Mouse (Mus musculus): ENCODE measurements around the gene Zzz3. TPM values are rescaled to one million over a fixed set of nuclear protein-coding genes. Genes with fewer than 3 reads are reported as not detected.

The Zzz3 gene
- 43.1 and 46.0 TPM in 2 replicates for polyA plus RNA-seq (2016; fragmentation: Nextera tagmentation; extraction: Ambion mirVana)

DNA sequence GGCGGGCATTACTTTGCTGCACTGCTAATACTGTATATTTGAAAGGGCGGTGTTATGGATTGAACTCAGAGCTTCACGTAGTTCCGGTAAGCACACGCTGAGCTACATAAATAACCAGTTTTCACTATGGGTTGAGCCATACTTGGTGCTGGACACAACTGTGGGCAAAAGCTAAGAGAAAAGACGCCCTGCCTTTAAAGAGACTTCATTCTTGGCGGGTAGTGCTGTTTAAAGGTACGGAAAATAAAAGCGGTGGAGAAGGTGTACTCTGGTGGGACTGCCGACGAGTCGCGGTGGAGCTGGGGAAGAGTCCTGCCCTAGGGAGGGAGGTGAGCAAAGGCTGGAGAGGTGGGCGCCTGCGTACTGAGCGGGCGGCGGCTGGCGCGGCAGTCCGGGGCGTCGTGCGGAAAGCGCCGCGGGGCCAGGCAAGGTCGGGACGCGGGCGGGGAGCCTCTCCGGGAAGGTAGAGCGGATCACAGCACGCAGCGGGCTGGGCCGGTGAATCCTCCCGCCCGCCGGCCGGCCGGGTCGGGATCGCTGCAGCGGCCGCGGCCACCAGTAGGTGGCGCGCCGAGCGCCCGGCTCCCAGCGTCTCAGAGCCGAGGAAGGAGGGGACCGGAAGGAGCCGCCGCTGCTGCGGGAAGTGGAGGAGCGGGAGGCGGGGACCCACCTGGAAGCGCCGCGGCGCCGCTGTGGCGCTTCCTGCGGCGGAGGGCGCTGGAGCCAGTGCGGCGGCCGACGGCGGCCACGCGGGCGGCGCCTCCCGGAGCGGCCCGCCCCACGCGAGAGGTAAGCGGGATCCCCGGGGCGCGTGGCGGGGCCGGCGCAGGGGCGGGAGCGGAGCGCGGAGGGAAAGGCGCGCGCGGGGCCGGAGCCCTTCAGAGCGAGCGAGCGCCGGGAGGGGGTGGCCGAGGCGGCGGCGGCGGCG lies at the start of gene Zzz3:
Zzz3 (plus strand) TSS at position 124 of the 928 bp plus-strand sequence.
- peak; percentile 91 for ATAC-seq (ENCODE audit: low FRiP score, low read depth)
- Histone ChIP-seq H3K27me3 (replicated peaks) (no peaks in the 10 kb centered on the region; the same call in 1 of the 2 replicates), H3K9ac (peak within 1 kb of the TSS; percentile 86), H3K27ac (peak within 1 kb of the TSS; percentile 96), H3K4me3 (peak within 1 kb of the TSS; percentile 73), H3K4me2 (replicated peaks) (peak within 1 kb of the TSS; percentile 82), H3K36me3 (peaks cover 3% of the 10 kb centered on the region; the same call in 1 of the 2 replicates), H3K9me3 (no peaks in the 10 kb centered on the region), H3K4me1 (peaks cover 22% of the 10 kb centered on the region)
- WGBS: under 1% methylated on average over 89 of the region's 108 CpGs

DNA sequence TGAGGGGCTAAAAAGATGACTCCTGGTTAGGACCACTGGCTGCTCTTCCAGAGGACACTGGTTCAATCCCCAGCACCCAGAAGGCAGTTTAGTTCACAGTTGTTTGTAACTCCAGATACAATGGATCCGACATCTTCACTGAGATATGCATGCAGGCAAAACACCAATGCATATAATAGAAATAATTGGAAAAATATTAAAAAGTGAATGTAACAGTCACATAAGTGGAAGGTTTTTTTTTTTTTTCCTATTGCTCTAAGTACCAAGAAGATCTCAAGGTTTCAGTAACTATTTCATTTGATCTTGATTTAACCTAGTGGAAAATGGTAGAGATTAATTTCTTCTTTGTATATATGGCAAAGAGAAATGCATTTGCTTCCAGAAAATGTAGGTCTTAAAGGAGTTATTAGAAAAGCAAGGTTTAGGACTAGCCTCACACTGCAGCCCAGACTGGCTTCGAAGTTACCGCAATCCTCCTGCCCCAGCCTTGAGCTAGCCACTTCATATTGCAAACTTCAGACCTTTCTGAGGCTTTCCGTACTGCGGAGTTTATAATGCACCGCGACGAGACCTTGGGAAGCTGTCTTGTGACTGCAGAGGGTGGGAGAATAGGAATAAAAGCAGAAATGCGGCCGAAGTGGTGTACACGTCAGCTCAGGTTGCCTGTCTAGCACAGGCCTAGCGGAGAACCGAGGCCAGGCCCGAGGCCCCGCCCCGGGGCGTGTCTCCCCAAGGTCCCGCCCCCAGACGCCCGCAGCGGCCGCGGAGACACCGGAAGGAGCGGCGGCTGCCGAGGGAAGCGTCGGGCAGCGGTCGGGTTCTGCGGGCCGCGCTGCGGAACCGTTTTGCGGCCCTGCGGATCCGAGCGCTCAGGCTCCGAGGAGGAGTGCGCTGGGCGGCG lies 49.3 kb upstream of the Zzz3 start, which contains the start of gene Usp33:
Usp33 (plus strand) TSS at position 747 of the 901 bp plus-strand sequence.
- peak within 1 kb of the TSS; percentile 70 for H3K4me3 ChIP-seq
- peak within 1 kb of the TSS; percentile 77 for H3K9ac ChIP-seq
- H3K4me1 ChIP-seq: peaks cover 16% of the 10 kb centered on the region
- no peaks in the 10 kb centered on the region for H3K9me3 ChIP-seq
- WGBS: 7% methylated on average over 44 of the region's 44 CpGs
- H3K27me3 ChIP-seq (replicated peaks): no peaks in the 10 kb centered on the region
- H3K4me2 ChIP-seq (replicated peaks): peak within 1 kb of the TSS; percentile 62
- peak within 1 kb of the TSS; percentile 47; the same call in 1 of the 2 replicates for H3K27ac ChIP-seq
- H3K36me3 ChIP-seq: no peaks in the 10 kb centered on the region
- ATAC-seq (ENCODE audit: low FRiP score, low read depth): peak; percentile 96

- H3K4me2 ChIP-seq (replicated peaks): peak overlapping the region; percentile 62
- peaks cover 21% of the 10 kb centered on the region for H3K4me1 ChIP-seq
- under 1% methylated on average over 49 of the region's 54 CpGs for WGBS
- H3K36me3 ChIP-seq: no peaks in the 10 kb centered on the region
- peak overlapping the region; percentile 77 for H3K9ac ChIP-seq
- no peaks in the 10 kb centered on the region for H3K27me3 ChIP-seq (replicated peaks)
- peak overlapping the region; percentile 47; the same call in 1 of the 2 replicates for H3K27ac ChIP-seq
- ATAC-seq (ENCODE audit: low FRiP score, low read depth): peak; percentile 55
- no peaks in the 10 kb centered on the region for H3K9me3 ChIP-seq
- H3K4me3 ChIP-seq: peak overlapping the region; percentile 70
Measured at GRCm38 (mm10) chr3:152346633-152347141, 48.6 kb upstream of the Zzz3 start.

GRCm38 (mm10) chr3:152347227-152347626 lies 48.0 kb upstream of the Zzz3 start:
- Histone ChIP-seq H3K9ac (peak overlapping the region; percentile 77), H3K9me3 (no peaks in the 10 kb centered on the region), H3K4me1 (peaks cover 21% of the 10 kb centered on the region), H3K4me2 (replicated peaks) (peak overlapping the region; percentile 62), H3K27me3 (replicated peaks) (no peaks in the 10 kb centered on the region), H3K36me3 (no peaks in the 10 kb centered on the region), H3K27ac (no peak overlapping the region), H3K4me3 (peak overlapping the region; percentile 70)
- WGBS: 50% methylated on average over 3 of the region's 3 CpGs
- no peak for ATAC-seq (ENCODE audit: low FRiP score, low read depth)

DNA sequence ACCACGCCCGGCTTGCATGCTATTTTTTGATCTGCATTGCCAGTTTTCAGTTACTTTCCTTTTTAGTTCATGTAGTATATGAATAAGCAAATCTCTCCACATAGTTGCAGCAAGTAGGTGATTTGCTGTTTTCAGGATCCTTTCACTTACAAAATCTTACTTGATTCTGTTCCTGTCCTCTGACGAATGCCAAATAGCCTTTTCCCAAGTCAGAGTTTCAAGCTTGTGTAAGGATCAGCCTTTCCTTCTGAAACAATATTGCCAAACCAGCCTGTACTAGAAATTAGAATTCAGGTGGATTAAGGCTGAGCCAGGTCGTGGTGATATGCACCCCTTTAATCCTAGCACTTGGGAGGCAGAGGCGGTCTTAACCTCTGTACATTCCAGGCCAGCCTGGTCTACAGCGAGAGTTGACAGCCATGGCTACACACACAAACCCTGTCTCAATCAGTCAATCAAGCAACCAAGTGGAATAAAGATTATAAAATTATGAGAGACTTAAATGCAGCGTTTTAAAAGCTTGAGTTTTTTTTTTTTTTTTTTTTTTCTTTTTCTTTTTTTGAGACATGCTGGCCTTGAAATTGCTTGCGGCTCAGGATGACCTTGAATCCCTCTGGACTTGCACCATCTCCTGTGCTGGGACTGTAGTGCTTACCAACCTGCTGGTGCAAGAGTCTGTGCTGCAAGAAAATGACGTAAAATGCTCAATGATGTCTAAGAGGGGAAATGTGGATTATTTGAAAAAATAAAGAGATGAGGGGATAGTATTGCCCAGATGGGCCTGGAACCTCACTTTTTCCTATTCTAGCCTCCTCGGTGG lies 47.1 kb upstream of the Zzz3 start:
- no peak for ATAC-seq (ENCODE audit: low FRiP score, low read depth)
- 88% methylated on average over 10 of the region's 10 CpGs for WGBS
- H3K4me3 ChIP-seq: no peak overlapping the region
- H3K36me3 ChIP-seq: no peaks in the 10 kb centered on the region
- H3K27ac ChIP-seq: no peak overlapping the region
- peaks cover 21% of the 10 kb centered on the region for H3K4me1 ChIP-seq
- no peaks in the 10 kb centered on the region for H3K9me3 ChIP-seq
- peak overlapping the region; percentile 6; the same call in 1 of the 2 replicates for H3K4me2 ChIP-seq (replicated peaks)
- H3K9ac ChIP-seq: no peak overlapping the region
- no peaks in the 10 kb centered on the region for H3K27me3 ChIP-seq (replicated peaks)

- peaks cover 21% of the 10 kb centered on the region for H3K4me1 ChIP-seq
- no peak overlapping the region for H3K9ac ChIP-seq
- ATAC-seq (ENCODE audit: low FRiP score, low read depth): no peak
Measured at GRCm38 (mm10) chr3:152350431-152350830, 44.8 kb upstream of the Zzz3 start.

DNA sequence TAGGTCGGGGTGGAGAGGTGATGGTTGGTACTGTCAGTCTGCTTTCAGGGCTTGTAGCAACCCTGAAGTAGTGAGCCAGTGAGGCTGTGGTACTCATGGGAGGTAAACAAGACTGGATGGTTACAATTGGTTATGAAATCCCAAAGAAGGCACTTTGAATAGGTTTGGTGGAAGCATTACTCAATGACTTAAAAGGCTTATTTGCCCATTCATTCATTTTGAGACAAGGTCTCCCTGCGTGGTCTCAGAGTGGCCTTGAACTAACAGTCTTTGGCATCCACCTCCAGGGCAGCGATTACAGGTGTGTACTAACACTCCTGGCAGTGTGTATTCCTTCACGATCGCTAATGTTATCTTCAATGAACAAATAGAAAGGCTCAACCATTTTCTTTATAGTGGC lies 44.3 kb upstream of the Zzz3 start:
- Histone ChIP-seq H3K36me3 (no peaks in the 10 kb centered on the region), H3K27me3 (replicated peaks) (no peaks in the 10 kb centered on the region), H3K4me3 (no peak overlapping the region), H3K27ac (no peak overlapping the region), H3K9me3 (no peaks in the 10 kb centered on the region), H3K4me2 (replicated peaks) (no peak overlapping the region), H3K9ac (no peak overlapping the region), H3K4me1 (peaks cover 21% of the 10 kb centered on the region)
- WGBS: 87% methylated on average over 5 of the region's 5 CpGs
- no peak for ATAC-seq (ENCODE audit: low FRiP score, low read depth)

More at GRCm38 (mm10) chr3:152350431-152350830, 44.8 kb upstream of the Zzz3 start:
- 88% methylated on average over 3 of the region's 3 CpGs for WGBS
- H3K36me3 ChIP-seq: no peaks in the 10 kb centered on the region
- no peaks in the 10 kb centered on the region for H3K27me3 ChIP-seq (replicated peaks)
- no peaks in the 10 kb centered on the region for H3K9me3 ChIP-seq
- no peak overlapping the region for H3K27ac ChIP-seq
- no peak overlapping the region for H3K4me2 ChIP-seq (replicated peaks)
- no peak overlapping the region for H3K4me3 ChIP-seq

DNA sequence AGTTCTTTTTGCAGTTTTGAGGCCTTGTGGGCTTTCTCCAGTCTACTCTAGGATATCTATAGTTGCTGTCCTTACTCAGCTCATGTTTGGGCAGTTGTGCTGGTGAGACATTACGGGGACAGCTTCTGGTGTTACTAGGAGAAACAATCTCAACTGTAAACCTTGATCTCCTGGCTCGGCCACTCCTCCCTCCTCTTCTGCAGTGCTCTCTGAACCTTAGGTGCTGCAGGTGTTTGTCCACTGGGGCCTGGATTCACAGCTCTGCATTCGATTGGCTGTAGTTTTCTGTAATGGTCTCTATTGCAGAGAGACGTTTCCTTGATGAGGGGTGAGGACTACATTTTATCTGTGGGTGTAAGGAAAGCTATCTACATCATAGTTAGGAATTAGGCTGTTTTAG lies 43.0 kb upstream of the Zzz3 start:
- no peak overlapping the region for H3K4me3 ChIP-seq
- no peaks in the 10 kb centered on the region for H3K36me3 ChIP-seq
- H3K9ac ChIP-seq: no peak overlapping the region
- H3K27ac ChIP-seq: no peak overlapping the region
- ATAC-seq (ENCODE audit: low FRiP score, low read depth): no peak
- no peaks in the 10 kb centered on the region for H3K9me3 ChIP-seq
- H3K4me2 ChIP-seq (replicated peaks): no peak overlapping the region
- WGBS: 83% methylated on average over 4 of the region's 4 CpGs
- H3K4me1 ChIP-seq: peaks cover 18% of the 10 kb centered on the region
- H3K27me3 ChIP-seq (replicated peaks): no peaks in the 10 kb centered on the region

- Histone ChIP-seq H3K9me3 (no peaks in the 10 kb centered on the region), H3K9ac (no peak overlapping the region), H3K27me3 (replicated peaks) (no peaks in the 10 kb centered on the region), H3K4me3 (no peak overlapping the region), H3K27ac (no peak overlapping the region), H3K4me2 (replicated peaks) (no peak overlapping the region), H3K4me1 (peaks cover 11% of the 10 kb centered on the region), H3K36me3 (0 out of 2 replicates have a peak, but pooled peaks cover 2% of the 10 kb centered on the region)
- WGBS: 71% methylated on average over 10 of the region's 10 CpGs
- ATAC-seq (ENCODE audit: low FRiP score, low read depth): no peak; the same call in 1 of the 2 replicates
Measured at GRCm38 (mm10) chr3:152353434-152354177, 41.7 kb upstream of the Zzz3 start.

DNA sequence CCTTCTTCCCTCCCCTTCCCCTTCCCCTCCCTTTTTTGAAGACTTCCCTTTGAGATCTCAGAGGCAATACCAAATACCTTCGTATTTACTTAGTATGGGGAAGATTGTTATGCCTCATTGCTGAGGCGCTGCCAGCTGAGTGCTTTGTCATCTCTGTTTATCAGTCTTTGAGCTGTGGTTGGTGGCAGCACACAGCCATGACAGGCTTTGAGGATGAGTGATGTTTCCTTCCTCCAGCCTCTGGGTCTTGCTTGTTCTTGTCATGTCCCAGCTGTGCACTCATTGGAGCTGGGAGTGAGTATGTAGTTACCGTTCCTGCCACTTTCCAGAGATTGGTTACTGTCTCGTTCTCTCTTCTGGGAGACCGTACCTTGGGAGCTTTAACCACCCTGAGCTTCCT lies 39.9 kb upstream of the Zzz3 start:
- Histone ChIP-seq H3K4me1 (peaks cover 8% of the 10 kb centered on the region), H3K4me3 (no peak overlapping the region), H3K27me3 (replicated peaks) (no peaks in the 10 kb centered on the region), H3K9me3 (no peaks in the 10 kb centered on the region), H3K9ac (no peak overlapping the region), H3K4me2 (replicated peaks) (no peak overlapping the region), H3K27ac (no peak overlapping the region), H3K36me3 (peaks cover 7% of the 10 kb centered on the region; the same call in 1 of the 2 replicates)
- whole genome bisulfite sequencing: 81% methylated on average over 5 of the region's 5 CpGs
- ATAC-seq (ENCODE audit: low FRiP score, low read depth): no peak
